Mouse (Mus musculus) liver, embryonic 12.5 days (tissue): ENCODE data around the gene Id3. TPM values are rescaled to one million over a fixed set of nuclear protein-coding genes. Genes with fewer than 3 reads are reported as not detected.
A peak's percentile ranks its signal among the peaks of the same experiment; 100 is the strongest.

Experiments
- ATAC-seq: fragments of 200-750 bp; cut with Nextera tagmentation; 2 replicates; pipeline ENCODE4 v1.8.0; 2017; ENCODE audit warnings: moderate number of reproducible peaks, mild to moderate bottlenecking, moderate library complexity
- H3K27ac ChIP-seq: fragments of 300-500 bp; sonication (generic); 2 replicates; pipeline ENCODE4 v1.5.1; 2016; ENCODE audit warnings: mild to moderate bottlenecking
- H3K27me3 ChIP-seq: fragments of 300-500 bp; sonication (generic); replicated peaks from 2 replicates; pipeline ENCODE4 v1.6.1; 2016; ENCODE audit warnings: mild to moderate bottlenecking, moderate library complexity
- H3K36me3 ChIP-seq: fragments of 300-500 bp; sonication (generic); 2 replicates; pipeline ENCODE4 v1.6.1; 2016; ENCODE audit warnings: mild to moderate bottlenecking, moderate library complexity
- H3K4me1 ChIP-seq: fragments of 300-500 bp; sonication (generic); 2 replicates; pipeline ENCODE4 v1.6.1; 2016
- H3K4me2 ChIP-seq: fragments of 300-500 bp; sonication (generic); 2 replicates; pipeline ENCODE4 v1.6.1; 2016; ENCODE audit warnings: mild to moderate bottlenecking, moderate library complexity
- H3K4me3 ChIP-seq: fragments of 300-500 bp; sonication (generic); 2 replicates; pipeline ENCODE4 v1.5.1; 2016; ENCODE audit warnings: mild to moderate bottlenecking, moderate library complexity
- H3K9ac ChIP-seq: fragments of 300-500 bp; sonication (generic); 2 replicates; pipeline ENCODE4 v1.6.1; 2016; ENCODE audit warnings: mild to moderate bottlenecking, moderate library complexity
- H3K9me3 ChIP-seq: fragments of 300-500 bp; sonication (generic); replicated peaks from 2 replicates; pipeline ENCODE4 v1.6.1; 2016; ENCODE audit warnings: mild to moderate bottlenecking, moderate library complexity
- WGBS: fragments of 180-500 bp; shearing (Covaris S2); methylation state at CpG from one replicate; pipeline ENCODE4 v1.1.7; 2016; ENCODE audit not compliant: insufficient replicate concordance; 5-methylcytosine and 5-hydroxymethylcytosine counted together
- polyA plus RNA-seq: library from polyadenylated mRNA; unstranded; fragments of >200 nt; fragmentation: Nextera tagmentation; extraction: Ambion mirVana; gene quantifications from 2 replicates; pipeline ENCODE4 v1.2.1, GENCODE M21; 2016

The Id3 gene
- polyA plus RNA-seq, 1 experiment from 2014 or later = 80.9 TPM

DNA sequence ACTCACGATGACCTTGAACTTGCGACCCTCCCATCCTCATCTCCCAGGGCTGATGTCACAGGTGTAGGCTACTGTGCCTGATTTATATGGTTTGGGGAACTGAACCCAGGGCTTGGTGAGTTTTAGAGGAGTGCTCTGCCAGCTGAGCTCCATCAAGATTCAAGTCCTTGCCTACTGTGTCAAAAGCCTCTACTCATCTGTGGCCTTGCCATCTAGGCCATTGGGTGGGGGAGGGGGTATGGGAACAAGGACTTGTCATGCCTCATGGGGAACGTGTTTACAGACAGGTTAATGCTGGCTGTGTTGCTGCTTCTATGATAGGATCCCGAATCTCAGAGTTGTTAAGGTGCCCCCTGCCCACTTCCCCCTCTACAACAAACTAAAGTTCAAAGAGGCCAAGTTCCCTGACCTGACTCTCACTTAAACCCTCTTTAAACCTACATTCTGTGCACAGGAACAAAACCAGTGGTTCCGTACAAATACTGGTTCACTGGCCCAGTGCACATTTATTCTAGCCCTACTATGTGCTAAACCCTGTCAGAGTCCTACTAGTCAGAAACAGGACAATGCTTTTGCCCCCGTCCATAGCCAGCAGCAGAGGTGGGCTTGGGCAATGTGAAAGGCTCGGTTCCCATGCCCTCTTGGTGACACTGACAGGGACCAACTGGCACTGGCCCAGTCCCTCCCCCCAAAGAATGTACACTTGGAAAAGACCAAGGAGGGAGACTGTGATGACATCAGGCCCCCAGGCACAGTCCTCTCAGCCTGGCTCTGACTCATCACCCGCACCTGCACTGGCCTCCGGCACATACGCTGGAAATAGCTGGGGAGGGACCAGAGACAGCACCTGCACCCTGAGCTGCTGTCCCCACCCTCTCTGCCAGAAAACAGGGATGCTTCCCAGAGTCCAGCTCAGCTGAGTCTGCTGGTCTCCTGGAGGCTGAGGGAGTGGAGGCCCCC lies 33.1 kb upstream of the Id3 start:
- WGBS = 69% methylated on average over 10 of the region's 10 CpGs
- Histone ChIP-seq H3K36me3 (no peaks in the 10 kb centered on the region), H3K9ac (no peak overlapping the region; the same call in 1 of the 2 replicates), H3K4me3 (no peak overlapping the region), H3K4me2 (no peak overlapping the region), H3K4me1 (peaks cover 1% of the 10 kb centered on the region; the same call in 1 of the 2 replicates), H3K27ac (no peak overlapping the region), H3K9me3 (no peaks in the 10 kb centered on the region), H3K27me3 (peaks cover 23% of the 10 kb centered on the region)
- no peak for ATAC-seq

DNA sequence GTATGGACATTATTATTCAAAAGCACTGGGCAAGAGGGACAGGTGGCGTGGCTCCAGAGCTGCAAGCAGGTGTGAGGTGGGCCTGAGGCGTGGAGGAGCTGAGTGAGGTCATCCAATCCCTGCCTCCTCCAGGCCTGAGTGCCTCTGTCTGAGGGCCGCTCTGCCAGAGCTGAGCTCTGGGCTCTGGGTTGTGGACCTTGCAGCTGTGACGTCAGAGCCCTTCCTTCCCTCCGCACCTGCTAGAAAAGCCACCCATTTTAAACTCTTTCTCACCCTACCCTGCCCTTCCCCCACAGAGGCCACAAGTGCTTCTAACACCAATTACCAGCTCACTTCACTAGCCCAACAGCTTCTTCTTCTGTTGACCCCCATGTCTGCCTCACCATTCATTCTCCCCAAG lies 31.0 kb upstream of the Id3 start:
- H3K9ac ChIP-seq = no peak overlapping the region
- H3K27me3 ChIP-seq = peaks cover 32% of the 10 kb centered on the region
- no peaks in the 10 kb centered on the region for H3K9me3 ChIP-seq
- H3K4me2 ChIP-seq = no peak overlapping the region
- WGBS = 54% methylated on average over 5 of the region's 5 CpGs
- no peaks in the 10 kb centered on the region for H3K36me3 ChIP-seq
- H3K4me3 ChIP-seq = no peak overlapping the region
- no peaks in the 10 kb centered on the region for H3K4me1 ChIP-seq
- no peak overlapping the region for H3K27ac ChIP-seq
- ATAC-seq = no peak

DNA sequence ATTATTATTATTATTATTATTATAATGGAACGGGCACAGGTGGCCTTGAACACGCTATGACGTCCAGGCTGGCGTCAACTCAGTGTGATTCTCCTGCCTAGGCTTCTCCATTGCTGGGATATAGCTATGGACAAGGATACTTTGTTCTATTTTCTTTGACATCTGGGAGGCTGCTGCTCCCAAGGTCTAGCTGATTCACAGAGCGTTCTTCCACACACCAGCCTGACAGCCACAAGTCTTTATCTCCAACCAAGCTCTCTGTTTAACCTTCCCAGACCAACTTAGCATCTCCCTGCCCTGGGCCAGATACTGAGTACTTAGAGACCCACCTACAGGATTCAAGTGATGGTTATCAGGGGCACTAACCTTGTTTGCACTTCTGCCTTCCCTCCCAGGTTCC lies 28.6 kb upstream of the Id3 start:
- Histone ChIP-seq H3K27me3 (peaks cover 49% of the 10 kb centered on the region), H3K4me3 (no peak overlapping the region), H3K4me1 (no peaks in the 10 kb centered on the region), H3K9me3 (no peaks in the 10 kb centered on the region), H3K27ac (no peak overlapping the region), H3K4me2 (no peak overlapping the region), H3K36me3 (no peaks in the 10 kb centered on the region), H3K9ac (no peak overlapping the region)
- ATAC-seq = no peak
- 69% methylated on average over 5 of the region's 5 CpGs for WGBS

DNA sequence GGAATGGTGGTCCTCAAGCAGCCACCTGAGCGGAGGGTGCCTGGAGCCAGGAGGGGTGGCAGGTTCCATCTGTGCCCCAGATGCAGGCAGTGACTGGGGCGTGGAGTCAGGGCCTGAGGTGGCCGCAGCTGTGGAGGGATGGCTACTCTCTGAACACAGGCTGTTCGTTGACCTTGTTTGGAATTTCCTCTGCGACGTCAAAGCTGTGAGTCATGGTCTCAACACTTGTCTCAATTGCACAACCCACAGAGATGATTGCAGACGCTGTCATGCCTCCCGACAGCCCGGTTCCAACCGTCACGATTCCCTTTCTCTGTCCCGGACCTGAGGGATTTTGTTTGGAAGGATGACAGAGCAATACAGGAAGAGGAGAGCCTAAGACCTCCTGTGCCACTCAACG lies 26.3 kb upstream of the Id3 start:
- WGBS = 20% methylated on average over 13 of the region's 13 CpGs
- ATAC-seq = peak; percentile 13; the same call in 1 of the 2 replicates
- Histone ChIP-seq H3K27me3 (peaks cover 68% of the 10 kb centered on the region), H3K4me3 (no peak overlapping the region), H3K27ac (no peak overlapping the region), H3K4me1 (no peaks in the 10 kb centered on the region), H3K9ac (no peak overlapping the region), H3K4me2 (no peak overlapping the region), H3K36me3 (no peaks in the 10 kb centered on the region), H3K9me3 (no peaks in the 10 kb centered on the region)

DNA sequence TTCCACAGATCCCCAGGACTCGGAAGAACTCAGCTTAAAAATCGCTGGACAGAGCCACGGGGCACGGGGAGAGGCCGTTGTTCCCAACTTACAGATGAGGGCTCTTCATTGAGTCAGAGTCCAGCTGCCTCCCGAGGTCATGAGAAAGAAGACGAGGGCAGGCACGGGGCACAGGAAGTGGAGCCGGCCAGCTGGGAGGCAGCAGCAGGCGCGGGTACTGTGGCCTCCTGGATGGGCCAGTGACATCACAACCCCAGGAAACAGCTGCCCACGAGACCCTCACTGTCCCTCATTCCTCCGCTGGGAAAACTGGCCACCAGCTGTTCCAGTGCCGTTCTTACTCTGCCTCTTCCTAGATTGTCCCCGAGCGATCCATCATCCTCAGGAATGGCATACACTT lies 23.3 kb upstream of the Id3 start:
- Histone ChIP-seq H3K27ac (no peak overlapping the region), H3K27me3 (peaks cover 63% of the 10 kb centered on the region), H3K4me3 (no peak overlapping the region), H3K4me1 (0 out of 2 replicates have a peak, but pooled peaks cover 5% of the 10 kb centered on the region), H3K36me3 (no peaks in the 10 kb centered on the region), H3K9ac (no peak overlapping the region), H3K9me3 (no peaks in the 10 kb centered on the region), H3K4me2 (no peak overlapping the region)
- 14% methylated on average over 16 of the region's 16 CpGs for WGBS
- no peak for ATAC-seq

DNA sequence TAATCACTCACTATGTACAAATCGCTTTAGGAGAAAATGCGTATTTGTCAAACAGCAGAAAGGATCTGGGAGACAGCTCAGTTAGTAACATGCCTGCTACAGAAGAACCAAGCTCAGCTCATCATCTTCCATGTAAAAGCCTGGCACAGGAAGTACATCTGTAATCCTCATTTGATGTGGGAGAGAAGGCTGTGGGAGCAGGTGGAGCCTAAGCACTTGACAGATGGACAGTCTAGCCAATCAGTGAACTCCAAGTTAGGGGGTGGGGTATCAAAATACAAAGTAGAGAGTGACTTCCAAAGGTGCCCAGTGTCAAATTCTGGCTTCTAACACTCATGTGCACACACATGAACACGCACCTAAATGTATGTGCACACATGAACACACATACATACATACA lies 22.1 kb upstream of the Id3 start:
- Histone ChIP-seq H3K4me1 (0 out of 2 replicates have a peak, but pooled peaks cover 5% of the 10 kb centered on the region), H3K9me3 (no peaks in the 10 kb centered on the region), H3K4me3 (no peak overlapping the region), H3K27me3 (peaks cover 55% of the 10 kb centered on the region), H3K9ac (no peak overlapping the region), H3K4me2 (no peak overlapping the region), H3K36me3 (no peaks in the 10 kb centered on the region), H3K27ac (no peak overlapping the region)
- ATAC-seq = no peak
- WGBS = 72% methylated on average over 3 of the region's 3 CpGs

DNA sequence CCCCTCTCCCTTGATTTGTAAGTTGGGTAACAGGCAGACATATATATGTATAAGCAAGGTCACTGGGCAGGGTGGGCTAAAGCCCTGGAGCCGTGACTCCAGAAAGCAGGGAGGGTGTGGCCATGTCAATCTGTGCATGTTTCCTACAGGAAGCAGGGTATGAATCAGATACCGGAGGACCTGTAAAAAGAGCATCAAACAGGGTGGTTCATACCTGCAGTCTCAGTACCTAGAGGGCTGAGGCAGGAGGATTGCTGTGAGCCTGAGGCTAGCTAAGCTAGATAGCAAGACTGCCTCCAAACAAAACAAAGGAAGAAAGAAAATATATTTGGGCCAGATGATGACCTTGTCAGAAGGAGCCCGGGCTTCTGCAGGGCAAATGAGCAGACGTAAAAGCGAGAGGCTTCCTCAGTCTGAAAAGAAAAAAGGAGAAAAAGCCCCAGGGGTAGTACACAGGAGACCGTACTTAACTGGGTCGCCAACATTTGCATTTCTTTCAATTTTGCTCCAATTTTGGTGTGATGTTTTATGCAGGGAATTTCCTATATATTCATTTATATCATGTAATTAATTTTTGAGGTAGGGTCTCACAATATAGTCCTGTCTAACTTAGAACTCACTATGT lies 21.3 kb upstream of the Id3 start:
- Histone ChIP-seq H3K9ac (no peak overlapping the region), H3K4me3 (no peak overlapping the region), H3K27me3 (peaks cover 47% of the 10 kb centered on the region), H3K4me2 (no peak overlapping the region), H3K9me3 (no peaks in the 10 kb centered on the region), H3K27ac (no peak overlapping the region), H3K4me1 (0 out of 2 replicates have a peak, but pooled peaks cover 5% of the 10 kb centered on the region), H3K36me3 (no peaks in the 10 kb centered on the region)
- 56% methylated on average over 7 of the region's 7 CpGs for WGBS
- ATAC-seq = no peak

DNA sequence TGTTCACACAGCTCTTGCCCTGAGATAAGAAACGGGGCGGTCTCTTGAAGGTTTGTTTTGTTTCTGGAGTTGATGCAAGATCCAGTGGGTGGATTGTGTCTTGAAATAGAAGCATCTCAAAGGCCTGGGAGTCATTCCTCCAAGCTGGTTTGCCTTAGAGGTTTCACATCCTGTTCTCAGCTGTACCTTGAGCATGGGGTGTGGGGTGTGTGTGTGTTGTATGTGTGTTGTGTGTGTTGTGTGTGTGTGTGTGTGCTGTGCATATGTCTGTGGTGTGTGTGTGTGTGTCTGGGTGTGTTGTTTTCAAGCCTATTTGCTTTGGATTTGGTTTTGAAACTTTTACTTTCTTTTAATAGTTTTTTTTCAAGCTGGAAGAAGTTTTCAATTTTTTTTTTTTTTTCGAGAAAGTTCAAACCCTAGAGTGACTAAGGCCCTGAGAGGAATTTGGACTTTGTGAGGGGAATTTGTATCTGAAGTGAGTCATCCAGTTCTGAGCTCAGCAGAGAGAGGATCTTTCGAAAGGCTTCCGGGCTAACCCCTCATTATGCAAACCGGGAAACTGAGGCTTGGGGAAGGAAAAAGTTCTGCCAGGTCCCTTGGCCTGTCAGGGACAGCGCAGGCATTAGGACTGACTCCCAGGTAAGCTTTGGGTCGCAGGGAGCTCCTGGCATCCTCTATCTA lies 20.0 kb upstream of the Id3 start:
- Histone ChIP-seq H3K4me3 (no peak overlapping the region), H3K4me2 (no peak overlapping the region), H3K4me1 (peaks cover 14% of the 10 kb centered on the region), H3K27me3 (peaks cover 43% of the 10 kb centered on the region), H3K27ac (no peak overlapping the region), H3K9ac (no peak overlapping the region), H3K9me3 (no peaks in the 10 kb centered on the region), H3K36me3 (no peaks in the 10 kb centered on the region)
- 33% methylated on average over 8 of the region's 8 CpGs for WGBS
- ATAC-seq = no peak

DNA sequence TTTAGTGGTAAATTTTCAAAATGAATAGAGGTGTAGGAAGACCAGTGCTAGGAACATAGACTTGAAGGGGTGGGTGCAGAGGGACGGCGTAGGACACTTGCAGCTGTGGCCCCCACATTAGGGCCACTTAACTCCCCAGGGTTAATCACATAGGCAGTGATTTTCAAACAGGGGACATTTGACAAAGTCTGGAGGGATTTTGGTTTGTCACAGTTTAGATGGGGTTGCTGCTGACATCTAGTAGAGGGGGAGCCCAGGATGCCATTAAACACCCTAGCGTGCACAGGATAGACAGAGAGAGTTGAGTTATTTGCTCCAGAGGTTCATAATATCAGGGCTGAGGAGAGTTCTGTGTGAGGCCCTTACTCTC lies 19.5 kb upstream of the Id3 start:
- Histone ChIP-seq H3K4me1 (peaks cover 14% of the 10 kb centered on the region), H3K27ac (no peak overlapping the region), H3K27me3 (peaks cover 40% of the 10 kb centered on the region), H3K4me2 (no peak overlapping the region), H3K9ac (no peak overlapping the region), H3K4me3 (no peak overlapping the region), H3K9me3 (no peaks in the 10 kb centered on the region), H3K36me3 (no peaks in the 10 kb centered on the region)
- no peak for ATAC-seq
- WGBS = 75% methylated on average over 3 of the region's 3 CpGs

DNA sequence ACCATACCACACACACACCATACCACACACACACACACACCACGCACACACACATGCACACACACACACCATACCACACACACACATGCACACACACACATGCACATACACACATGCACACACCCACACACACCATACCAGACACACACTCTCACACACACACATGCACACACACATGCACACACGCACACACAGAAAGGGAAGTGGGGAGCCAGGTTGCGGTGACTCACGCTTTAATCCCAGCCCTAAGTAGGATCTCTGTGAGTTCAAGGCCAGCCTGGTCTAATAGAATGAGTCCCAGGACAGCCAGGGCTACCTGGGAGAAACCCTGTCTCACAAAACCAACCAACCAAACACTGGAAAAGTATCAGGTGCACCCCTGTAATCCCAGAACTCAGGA lies 18.7 kb upstream of the Id3 start:
- Histone ChIP-seq H3K9ac (no peak overlapping the region), H3K9me3 (no peaks in the 10 kb centered on the region), H3K36me3 (no peaks in the 10 kb centered on the region), H3K4me2 (no peak overlapping the region), H3K4me3 (no peak overlapping the region), H3K27me3 (peaks cover 32% of the 10 kb centered on the region), H3K4me1 (peaks cover 14% of the 10 kb centered on the region), H3K27ac (no peak overlapping the region)
- no peak for ATAC-seq
- WGBS = 89% methylated on average over 4 of the region's 4 CpGs

DNA sequence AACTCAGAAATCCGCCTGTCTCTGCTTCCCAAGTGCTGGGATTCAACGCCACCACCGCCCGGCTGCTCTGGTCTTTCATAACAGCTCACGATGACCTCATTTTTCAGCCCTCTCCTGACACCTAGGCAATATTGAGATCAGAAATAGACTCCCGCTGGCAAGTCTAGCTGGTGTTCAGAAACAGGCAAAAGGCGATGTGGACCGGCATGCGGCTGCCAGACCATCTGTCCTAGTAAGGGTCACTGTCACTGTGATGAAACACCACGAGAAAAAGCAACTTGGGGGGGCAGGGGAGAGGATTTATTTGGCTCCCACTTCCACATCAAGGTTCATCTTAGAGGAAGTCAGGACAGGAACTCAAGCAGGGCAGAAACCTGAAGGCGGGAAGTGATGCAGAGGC lies 17.8 kb upstream of the Id3 start:
- Histone ChIP-seq H3K4me3 (no peak overlapping the region), H3K9me3 (peaks cover 6% of the 10 kb centered on the region; the same call in 1 of the 2 replicates), H3K27ac (no peak overlapping the region)

DNA sequence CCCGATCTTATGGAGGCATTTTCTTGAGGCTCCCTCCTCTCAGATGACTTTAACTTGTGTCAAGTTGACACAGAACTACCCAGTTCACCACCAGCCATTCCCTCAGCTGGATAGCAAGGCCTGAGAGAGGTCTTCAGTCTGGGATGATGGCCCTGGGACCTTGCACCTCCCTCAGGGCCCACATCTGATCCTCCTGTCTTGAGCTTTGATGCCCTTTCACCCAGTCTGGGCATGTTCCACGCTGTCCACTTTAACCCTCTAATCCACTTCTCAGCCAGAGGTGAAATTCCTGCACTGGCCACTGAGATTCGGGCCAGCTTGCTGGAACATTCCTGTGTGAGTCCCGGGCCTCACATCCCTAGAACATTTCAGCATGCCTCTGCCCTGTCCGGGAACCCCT lies 17.3 kb upstream of the Id3 start:
- Histone ChIP-seq H3K9ac (no peak overlapping the region), H3K36me3 (no peaks in the 10 kb centered on the region), H3K27ac (no peak overlapping the region), H3K4me3 (no peak overlapping the region), H3K4me1 (peaks cover 14% of the 10 kb centered on the region), H3K9me3 (peaks cover 6% of the 10 kb centered on the region; the same call in 1 of the 2 replicates), H3K4me2 (no peak overlapping the region), H3K27me3 (peaks cover 24% of the 10 kb centered on the region)
- 70% methylated on average over 5 of the region's 5 CpGs for WGBS
- ATAC-seq = no peak

More for the DNA sequence above, 17.8 kb upstream of the Id3 start:
- 70% methylated on average over 11 of the region's 11 CpGs for WGBS
- Histone ChIP-seq H3K4me2 (no peak overlapping the region), H3K4me1 (peaks cover 14% of the 10 kb centered on the region), H3K9ac (no peak overlapping the region), H3K27me3 (peaks cover 27% of the 10 kb centered on the region), H3K36me3 (no peaks in the 10 kb centered on the region)
- ATAC-seq = no peak
